Mouse (Mus musculus) C2C12 (cell line): Measurements from ENCODE around the gene Ank3. TPM values are rescaled to one million over a fixed set of nuclear protein-coding genes. Genes with fewer than 3 reads are reported as not detected.

ENCODE experiments used
- H3K27me3 ChIP-seq: one replicate; pipeline ENCODE4 v1.6.1; 2011; ENCODE audit not compliant: control insufficient read depth, insufficient read depth, insufficient read length
- H3K36me3 ChIP-seq: one replicate; pipeline ENCODE4 v1.6.1; 2011; ENCODE audit not compliant: control insufficient read depth, insufficient read depth
- H3K4me3 ChIP-seq: one replicate; pipeline ENCODE4 v1.5.1; 2011; ENCODE audit warnings: mild to moderate bottlenecking, control low read depth; ENCODE audit not compliant: poor library complexity, insufficient read depth, severe bottlenecking
- H3K79me2 ChIP-seq: one replicate; pipeline ENCODE4 v1.6.1; 2011; ENCODE audit not compliant: control insufficient read depth, insufficient read depth
- H3K79me3 ChIP-seq: one replicate; pipeline ENCODE4 v1.6.1; 2011; ENCODE audit warnings: low read depth, control low read depth
- H3ac ChIP-seq: one replicate; pipeline ENCODE3; 2011; ENCODE audit warnings: low read depth; ENCODE audit not compliant: control insufficient read depth, insufficient read length
- CEBPB ChIP-seq: IDR thresholded peaks from one replicate; pipeline ENCODE4 v1.6.1; 2011; ENCODE audit warnings: low read depth, mild to moderate bottlenecking, control low read depth, moderate library complexity
- CTCF ChIP-seq: IDR thresholded peaks from one replicate; pipeline ENCODE4 v1.5.1; 2011; ENCODE audit not compliant: control insufficient read depth, insufficient read depth, insufficient read length
- FOSL1 ChIP-seq: IDR thresholded peaks from one replicate; pipeline ENCODE4 v1.8.0; 2011; ENCODE audit warnings: mild to moderate bottlenecking, low read length; ENCODE audit not compliant: poor library complexity, insufficient read depth, severe bottlenecking
- MAX ChIP-seq: IDR thresholded peaks from one replicate; pipeline ENCODE4 v1.6.1; 2011; ENCODE audit warnings: mild to moderate bottlenecking, control low read depth
- MYOD1 ChIP-seq: IDR thresholded peaks from one replicate; pipeline ENCODE4 v1.6.1; 2011; ENCODE audit warnings: low read depth; ENCODE audit not compliant: control insufficient read depth, insufficient read length
- MYOG ChIP-seq: IDR thresholded peaks from one replicate; pipeline ENCODE4 v1.6.1; 2011; ENCODE audit not compliant: control insufficient read depth, insufficient read length; ENCODE audit errors: extremely low read depth
- USF1 ChIP-seq: IDR thresholded peaks from one replicate; pipeline ENCODE4 v1.6.1; 2011; ENCODE audit warnings: low read depth, mild to moderate bottlenecking, control low read depth, moderate library complexity
- polyA plus RNA-seq: library from polyadenylated mRNA; unstranded; fragments of >200 nt; fragmentation: generic; extraction: Trizol; gene quantifications from one replicate; pipeline ENCODE4 v1.2.1, GENCODE M21; 2012; ENCODE audit warnings: missing spikeins

The Ank3 gene
- polyA plus RNA-seq, 1 experiment: 9.8 TPM

DNA sequence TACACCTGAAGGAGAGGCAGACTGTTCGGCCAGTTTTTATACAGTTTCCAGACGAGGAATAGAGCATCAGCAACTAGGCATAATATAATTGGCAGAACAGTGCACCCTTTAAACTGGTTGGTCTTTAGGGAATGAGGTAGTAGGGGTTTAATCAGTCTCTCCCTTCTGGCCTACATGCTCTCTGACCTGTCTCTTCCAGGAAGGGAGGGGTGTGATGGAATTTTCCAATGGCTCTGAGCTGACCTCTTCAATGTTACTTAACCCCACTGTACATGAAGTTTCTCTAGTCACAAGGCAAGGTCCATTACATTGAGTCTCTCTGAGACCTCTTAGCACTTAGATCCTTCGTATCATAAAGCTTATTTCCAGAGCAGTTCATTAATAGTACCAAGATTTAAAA lies 272.9 kb downstream of the Ank3 start:
- no peaks in the 10 kb centered on the region for H3K79me2 ChIP-seq

DNA sequence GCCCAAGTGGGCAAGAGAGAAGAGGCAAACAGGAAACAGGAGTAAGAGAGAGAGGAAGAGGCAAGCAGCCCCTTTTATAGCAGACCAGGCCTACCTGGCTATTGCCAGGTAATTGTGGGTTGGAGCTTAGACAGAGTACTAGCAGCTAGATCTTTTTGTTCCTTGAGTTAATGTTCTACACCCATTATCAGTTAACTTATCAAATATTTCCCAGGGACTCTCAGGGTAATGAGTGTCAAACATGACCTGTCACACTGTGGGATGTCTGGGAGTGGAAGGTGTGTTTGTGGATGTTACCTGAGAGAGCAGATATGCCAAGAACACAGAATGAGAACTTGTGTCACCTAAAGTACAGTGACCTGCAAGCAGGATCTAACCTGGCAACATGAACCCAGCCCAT lies 274.0 kb downstream of the Ank3 start:
- Histone ChIP-seq H3K79me3 (no peaks in the 10 kb centered on the region), H3ac (no peak overlapping the region), H3K36me3 (no peaks in the 10 kb centered on the region), H3K27me3 (no peaks in the 10 kb centered on the region), H3K79me2 (no peaks in the 10 kb centered on the region), H3K4me3 (no peak overlapping the region)
- TF ChIP-seq MAX (no peak), CEBPB (no peak), CTCF (no peak), FOSL1 (no peak), MYOD1 (no peak), MYOG (no peak), USF1 (no peak)

More for the DNA sequence above, 272.9 kb downstream of the Ank3 start:
- Histone ChIP-seq H3K36me3 (no peaks in the 10 kb centered on the region), H3K4me3 (no peak overlapping the region), H3ac (no peak overlapping the region), H3K79me3 (no peaks in the 10 kb centered on the region), H3K27me3 (no peaks in the 10 kb centered on the region)
- TF ChIP-seq CTCF (no peak), USF1 (no peak), MAX (no peak), MYOD1 (no peak), CEBPB (no peak), MYOG (no peak), FOSL1 (no peak)

GRCm38 (mm10) chr10:69678230-69678629 lies 279.7 kb downstream of the Ank3 start:
- Histone ChIP-seq H3K36me3 (no peaks in the 10 kb centered on the region), H3K79me3 (no peaks in the 10 kb centered on the region), H3K79me2 (no peaks in the 10 kb centered on the region), H3K27me3 (no peaks in the 10 kb centered on the region), H3ac (no peak overlapping the region), H3K4me3 (no peak overlapping the region)
- no peak for TF ChIP-seq USF1
- TF ChIP-seq CTCF: no peak
- TF ChIP-seq MYOG: no peak
- TF ChIP-seq FOSL1: no peak

DNA sequence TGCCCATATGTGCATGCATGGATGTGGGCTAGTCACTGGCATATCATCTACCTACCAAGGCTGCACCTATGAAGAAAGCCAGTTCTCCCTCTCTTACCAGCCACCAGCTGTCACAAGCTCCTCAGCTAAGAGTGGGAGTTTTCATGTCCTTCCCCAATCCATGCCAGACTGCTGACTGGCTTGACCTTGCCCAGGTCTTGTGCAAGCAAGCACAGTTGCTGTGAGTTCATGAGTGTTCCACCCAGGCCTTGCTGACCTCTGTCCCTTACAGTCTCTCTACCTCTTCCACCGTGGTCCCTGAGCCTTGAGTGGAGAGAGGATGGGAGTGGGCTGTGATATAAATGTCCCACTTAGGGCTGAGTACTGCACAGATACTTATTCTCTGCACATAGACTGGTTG lies 287.8 kb downstream of the Ank3 start:
- Histone ChIP-seq H3ac (no peak overlapping the region), H3K36me3 (no peaks in the 10 kb centered on the region), H3K27me3 (no peaks in the 10 kb centered on the region), H3K4me3 (no peak overlapping the region), H3K79me3 (no peaks in the 10 kb centered on the region), H3K79me2 (no peaks in the 10 kb centered on the region)
- TF ChIP-seq CEBPB: no peak
- TF ChIP-seq MAX: no peak
- TF ChIP-seq CTCF: no peak
- TF ChIP-seq MYOG: no peak
- TF ChIP-seq MYOD1: no peak
- no peak for TF ChIP-seq USF1

DNA sequence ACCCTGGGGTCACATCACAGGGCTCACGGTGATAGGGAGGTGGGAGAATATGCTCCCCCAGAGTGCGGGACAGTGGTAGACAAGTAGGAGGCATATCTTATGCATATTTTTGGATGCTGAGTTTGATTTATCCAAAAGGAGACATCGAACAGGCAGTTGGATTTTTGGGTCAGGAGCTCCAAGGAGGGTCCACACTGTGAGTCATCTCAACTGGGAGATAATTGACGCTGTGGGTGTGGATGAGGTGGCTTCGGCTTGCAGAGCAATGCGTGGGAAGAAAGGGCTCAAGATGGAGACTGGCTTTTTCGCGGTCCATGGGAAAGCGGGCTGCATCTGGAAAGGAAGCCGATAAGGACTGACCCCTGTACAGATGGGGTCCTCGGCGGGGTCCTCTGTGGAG lies 290.5 kb downstream of the Ank3 start:
- no peaks in the 10 kb centered on the region for H3K79me2 ChIP-seq
- H3K4me3 ChIP-seq: no peak overlapping the region
- H3ac ChIP-seq: no peak overlapping the region
- no peaks in the 10 kb centered on the region for H3K27me3 ChIP-seq
- H3K79me3 ChIP-seq: no peaks in the 10 kb centered on the region
- no peaks in the 10 kb centered on the region for H3K36me3 ChIP-seq
- TF ChIP-seq MYOG (no peak), CTCF (no peak), FOSL1 (no peak), CEBPB (no peak), MAX (no peak), MYOD1 (no peak), USF1 (no peak)

- H3K79me3 ChIP-seq: no peaks in the 10 kb centered on the region
- H3ac ChIP-seq: no peak overlapping the region
- H3K79me2 ChIP-seq: no peaks in the 10 kb centered on the region
- H3K36me3 ChIP-seq: no peaks in the 10 kb centered on the region
- H3K27me3 ChIP-seq: no peaks in the 10 kb centered on the region
- TF ChIP-seq MYOG: no peak
- TF ChIP-seq USF1: no peak
- TF ChIP-seq MYOD1: no peak
- no peak for TF ChIP-seq CEBPB
- TF ChIP-seq CTCF: no peak
- TF ChIP-seq FOSL1: no peak
- no peak for TF ChIP-seq MAX
- no peak overlapping the region for H3K4me3 ChIP-seq
Observed at GRCm38 (mm10) chr10:69690131-69690960, 291.8 kb downstream of the Ank3 start.
